Mouse (Mus musculus) mesoderm, embryonic 11.5 days (tissue): ENCODE data around the gene Cisd1.

Experiments used
- DNase-seq: peaks from one replicate; pipeline ENCODE4 v3.0.0-alpha.2; 2012; ENCODE audit warnings: low read depth, low spot score

Cisd1 gene

GRCm38 (mm10) chr10:71348637-71349280, 4.0 kb upstream of the Cisd1 start:
- no peak for DNase-seq

DNA sequence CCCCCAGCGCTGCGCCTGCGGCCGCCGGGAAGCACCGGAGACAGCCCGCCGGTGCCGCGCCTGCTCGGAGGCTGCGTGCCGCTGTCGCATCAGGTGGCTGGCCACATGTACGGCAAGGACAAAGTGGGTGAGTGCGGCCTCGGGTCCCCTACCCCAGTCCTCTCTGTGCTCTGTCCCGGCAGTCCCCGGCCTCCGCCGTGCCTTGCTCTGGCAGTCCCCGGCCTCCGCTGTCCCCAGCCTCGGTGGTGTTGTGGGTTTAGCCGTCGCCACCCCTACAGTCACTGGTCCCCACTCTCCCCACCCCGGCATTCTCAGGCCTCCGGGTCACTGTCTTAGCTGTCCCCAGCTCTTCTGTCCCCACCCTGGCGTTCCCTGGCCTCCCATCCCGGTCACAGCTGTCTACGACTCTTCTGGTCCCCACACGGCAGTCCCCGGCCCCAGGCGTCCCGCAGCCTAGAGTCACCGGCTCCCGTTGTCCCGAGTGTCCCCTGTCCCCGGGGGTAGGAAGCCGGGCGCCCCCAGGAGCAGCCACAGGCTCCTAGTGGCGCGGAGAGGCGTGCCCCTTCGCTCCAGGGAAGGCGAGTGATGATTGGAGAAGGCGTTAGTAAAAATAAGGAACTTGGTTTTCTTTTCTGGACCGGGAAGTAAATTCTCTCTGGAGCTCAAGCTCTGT, 3.3 kb upstream of the Cisd1 start:
- DNase-seq, result no peak

GRCm38 (mm10) chr10:71347509-71347949, 2.8 kb upstream of the Cisd1 start, which contains the start of gene Ipmk:
Gene Ipmk, plus strand, starts transcription at chr10:71347763.
- DNase-seq, result peak; percentile 97

- no peak for DNase-seq
Observed at GRCm38 (mm10) chr10:71346722-71347508, 2.2 kb upstream of the Cisd1 start.

GRCm38 (mm10) chr10:71346106-71346505, 1.4 kb upstream of the Cisd1 start:
- no peak for DNase-seq

DNA sequence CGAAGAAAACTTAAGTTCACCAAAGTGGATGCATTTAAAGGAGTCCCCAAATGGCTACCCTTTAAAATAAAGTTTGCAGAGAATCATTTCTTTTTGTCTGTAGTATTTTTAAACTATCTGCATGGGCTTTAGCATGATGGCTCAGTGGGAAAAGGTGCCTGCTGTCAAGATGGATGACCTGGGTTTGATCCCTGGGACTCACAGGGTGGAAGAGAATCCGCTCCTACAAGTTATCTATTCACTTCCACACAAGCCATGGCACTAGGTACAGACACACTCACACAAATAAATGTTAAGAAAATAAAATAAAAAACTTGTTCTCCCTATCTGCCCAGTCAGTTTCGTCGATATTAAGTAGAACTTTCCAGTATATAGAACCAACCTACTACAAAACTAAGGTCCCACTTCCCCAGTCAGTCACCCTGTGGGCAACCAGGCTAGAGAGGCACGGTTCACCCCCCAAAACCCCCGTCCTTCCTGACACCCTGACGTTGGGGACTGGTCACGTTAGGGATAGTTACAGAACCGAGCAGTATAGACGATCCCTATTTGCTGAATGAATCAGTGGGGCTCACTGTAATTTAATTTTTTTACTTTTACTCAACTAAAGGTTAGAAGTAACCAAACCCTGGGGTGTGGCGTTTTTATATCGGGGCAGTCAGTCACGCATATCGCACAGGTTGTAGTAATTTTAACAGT, 1.0 kb downstream of the Cisd1 start:
- no peak for DNase-seq

DNA sequence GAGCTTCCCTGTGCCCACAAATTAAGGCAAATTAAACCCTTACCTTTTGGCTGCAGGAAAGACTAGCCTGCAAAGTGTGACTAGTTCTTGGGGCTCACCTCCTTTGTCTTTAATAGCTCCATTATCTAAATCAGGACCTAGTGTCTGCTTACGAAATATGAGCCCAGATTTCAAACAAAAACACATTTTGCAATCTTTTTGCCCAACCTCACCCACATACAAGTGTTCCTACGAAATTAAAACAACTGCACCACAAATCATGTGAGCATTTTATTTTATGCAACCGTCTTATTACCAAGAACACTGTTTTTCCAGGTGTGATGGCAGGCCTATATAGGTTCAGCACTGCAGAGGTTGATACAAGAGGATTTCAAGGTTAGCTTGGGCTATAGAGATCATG, 1.6 kb downstream of the Cisd1 start:
- DNase-seq, result no peak

GRCm38 (mm10) chr10:71342030-71342805, 2.5 kb downstream of the Cisd1 start:
- no peak for DNase-seq

GRCm38 (mm10) chr10:71341290-71341689, 3.5 kb downstream of the Cisd1 start:
- no peak for DNase-seq

DNA sequence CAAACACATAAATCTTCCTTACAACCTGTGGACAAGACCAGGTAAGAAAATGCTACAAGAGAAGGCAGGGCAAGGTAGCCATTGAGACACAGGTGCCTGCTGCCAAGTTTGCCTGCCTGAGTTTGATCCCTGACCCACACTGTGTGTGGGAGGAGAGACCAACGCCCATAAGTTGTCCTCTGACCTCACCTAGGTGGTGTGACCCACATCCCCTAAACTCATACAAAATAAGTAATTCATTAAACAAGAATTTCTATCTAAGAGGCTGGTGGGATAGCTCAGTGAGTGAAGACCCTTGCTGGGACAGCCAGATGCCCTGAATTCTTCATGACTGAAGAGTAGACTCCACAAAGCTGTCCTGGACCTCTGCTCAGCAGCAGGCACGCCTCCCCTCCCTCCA, 4.6 kb downstream of the Cisd1 start:
- DNase-seq, result no peak

DNA sequence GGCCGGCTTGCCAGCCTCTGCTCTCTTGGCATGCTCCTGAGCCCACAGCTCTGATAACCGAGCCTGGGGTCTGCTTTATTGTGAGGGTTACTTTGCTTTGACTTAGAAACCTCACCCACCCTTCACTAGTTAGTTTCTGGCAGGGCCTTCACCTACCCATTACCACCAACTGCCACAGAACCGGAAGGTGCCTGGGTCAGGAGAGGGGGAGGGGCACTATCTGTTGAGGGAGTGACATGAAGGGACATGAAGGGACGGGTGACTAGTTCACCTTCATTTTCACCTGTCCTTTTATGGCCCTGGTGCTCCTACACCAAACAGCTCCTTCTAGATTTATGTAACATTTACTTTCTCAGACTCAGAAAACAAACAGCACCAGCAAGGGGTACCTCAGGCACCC, 5.3 kb downstream of the Cisd1 start:
- no peak for DNase-seq

GRCm38 (mm10) chr10:71338156-71338905, 6.4 kb downstream of the Cisd1 start:
- DNase-seq, result no peak

- no peak for DNase-seq
Observed at GRCm38 (mm10) chr10:71337733-71338132, 7.0 kb downstream of the Cisd1 start.

DNA sequence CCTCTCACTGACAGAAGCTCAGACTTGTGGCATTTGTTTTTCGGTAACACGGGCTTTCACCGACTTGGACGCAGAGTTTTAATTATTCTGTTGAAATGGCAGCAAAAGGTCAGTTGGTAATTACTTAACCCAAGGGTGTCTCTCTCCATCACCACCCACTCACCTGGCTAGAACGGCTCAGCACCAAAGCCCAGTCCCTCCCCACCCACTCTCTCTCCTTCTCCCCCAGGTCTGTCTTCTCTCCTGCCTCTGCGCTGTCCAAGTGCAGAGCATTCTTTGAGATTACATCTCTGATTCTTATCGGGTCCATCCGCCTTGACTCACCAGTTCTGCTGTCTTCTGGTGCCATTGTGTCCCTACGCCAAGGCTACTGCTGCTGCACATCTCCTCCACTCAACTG, 11.9 kb downstream of the Cisd1 start:
- DNase-seq, result no peak

- no peak for DNase-seq
Observed at GRCm38 (mm10) chr10:71332376-71332775, 12.4 kb downstream of the Cisd1 start.

DNA sequence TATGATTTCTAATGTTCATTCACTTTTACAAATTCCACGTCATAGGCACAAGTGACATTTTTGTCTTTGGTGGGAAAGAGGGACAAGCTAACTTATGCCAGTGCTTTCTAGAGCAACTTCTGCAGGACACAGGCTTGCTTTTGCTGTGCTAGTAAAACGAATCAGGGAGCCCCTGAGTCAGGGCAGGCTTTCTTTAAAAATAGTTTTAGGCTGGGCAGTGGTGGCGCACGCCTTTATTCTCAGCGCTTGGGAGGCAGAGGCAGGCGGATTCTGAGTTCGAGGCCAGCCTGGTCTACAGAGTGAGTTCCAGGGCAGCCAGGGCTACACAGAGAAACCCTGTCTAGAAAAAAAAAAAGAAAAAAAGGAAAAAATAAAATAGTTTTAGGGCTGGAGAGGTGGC, 12.8 kb downstream of the Cisd1 start:
- DNase-seq, result no peak

DNA sequence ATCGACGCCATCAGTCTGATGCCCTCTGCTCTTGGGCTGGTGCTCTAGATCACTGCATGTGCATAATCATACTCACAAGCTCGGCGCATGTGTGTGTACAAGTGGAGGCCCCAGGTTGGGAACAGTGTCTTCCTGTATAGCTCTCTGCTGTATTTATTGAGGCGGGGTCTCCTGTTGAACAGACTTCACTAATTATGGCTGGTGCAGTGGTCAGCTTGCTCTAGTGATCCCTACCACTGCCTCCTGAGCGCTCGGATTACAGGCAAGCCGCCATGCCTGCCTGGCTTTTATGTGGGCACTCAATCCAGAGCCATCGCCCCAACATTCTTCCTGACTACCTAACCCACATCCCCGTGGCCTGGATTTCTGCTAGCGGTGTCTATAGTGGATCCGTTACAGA, 14.7 kb downstream of the Cisd1 start:
- no peak for DNase-seq

DNA sequence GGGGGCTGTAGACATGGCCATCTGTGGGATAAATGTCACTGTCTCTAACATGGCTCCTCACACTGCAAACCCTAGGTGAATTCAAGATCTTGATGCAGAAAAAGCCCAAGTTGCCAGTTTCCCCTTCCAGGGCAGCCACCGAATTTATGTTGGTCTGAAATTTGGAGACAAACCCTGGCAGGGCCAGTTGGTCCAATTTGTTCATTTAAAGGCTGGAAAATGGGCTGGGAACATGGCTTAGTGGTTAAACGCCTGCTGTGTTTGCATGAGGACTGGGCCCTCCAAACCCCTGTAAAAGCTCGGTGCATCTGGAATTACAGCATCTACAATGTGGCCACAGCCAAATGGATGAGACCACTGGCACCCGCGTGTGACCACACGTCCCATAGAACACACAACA, 15.5 kb downstream of the Cisd1 start:
- DNase-seq, result no peak

GRCm38 (mm10) chr10:71328870-71329269, 15.9 kb downstream of the Cisd1 start:
- no peak for DNase-seq

DNA sequence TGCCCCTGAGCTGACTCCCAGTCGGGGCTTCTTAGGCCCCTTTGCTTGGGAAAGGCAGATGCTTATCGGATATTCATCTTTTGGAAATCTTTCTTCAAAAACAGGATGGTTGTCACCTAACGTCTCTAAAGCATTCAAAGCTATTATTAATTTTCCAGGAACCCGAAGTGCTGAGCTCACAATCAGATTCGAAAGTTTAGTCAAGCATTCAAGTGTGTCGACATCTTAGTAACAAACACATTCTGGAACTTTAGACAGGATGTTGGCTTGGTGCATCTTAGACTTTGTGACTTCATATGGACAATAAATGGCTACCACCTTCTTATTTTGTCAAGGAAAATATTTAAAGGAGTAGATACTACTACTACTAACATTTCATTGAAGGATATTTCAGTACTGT, 16.4 kb downstream of the Cisd1 start:
- DNase-seq, result no peak

DNA sequence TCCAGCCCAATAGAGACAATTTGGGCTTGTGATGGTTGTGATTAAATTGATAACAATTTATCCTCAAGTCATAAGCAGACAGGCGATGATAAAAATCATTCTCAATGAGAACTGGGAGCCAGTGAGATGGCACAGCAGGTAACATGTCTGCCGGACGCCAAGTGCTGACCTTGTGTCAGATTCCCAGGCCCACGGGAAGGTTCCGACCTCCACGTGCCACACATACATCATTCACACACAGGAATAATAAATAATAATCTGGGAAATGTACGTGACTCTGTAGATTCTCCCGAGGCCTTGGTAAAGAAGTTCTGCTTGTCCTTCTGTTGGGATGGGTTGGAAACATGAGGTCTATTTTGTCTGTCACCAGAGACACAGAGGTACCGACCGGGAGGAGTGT, 17.4 kb downstream of the Cisd1 start:
- no peak for DNase-seq
